Mouse (Mus musculus): ENCODE data around the gene Crkl. TPM values are rescaled to one million over a fixed set of nuclear protein-coding genes. Genes with fewer than 3 reads are reported as not detected.
A peak's percentile ranks its signal among the peaks of the same experiment; 100 is the strongest.

Crkl gene
- total and polyA plus RNA-seq, 2 experiments, result 9.6 to 28.8 TPM

GRCm38 (mm10) chr16:17509240-17509597 is 57.4 kb downstream of the Crkl start:
- no peak for TF ChIP-seq POLR2A (IDR thresholded peaks at IDR 0.05; ENCODE audit: extremely low read depth, insufficient read depth, low read length)
- TF ChIP-seq CTCF (IDR thresholded peaks at IDR 0.05; ENCODE audit: low read depth, low read length), result no peak
- peaks cover 4% of the 10 kb centered on the region; the same call in 1 of the 2 replicates for H3K79me2 ChIP-seq (ENCODE audit: control insufficient read depth, insufficient read depth, low read length)
- peak overlapping the region; percentile 94 for H3K4me3 ChIP-seq (ENCODE audit: insufficient read depth, low read depth, low read length)
- H3K27ac ChIP-seq (replicated peaks; ENCODE audit: insufficient read depth, low read depth, low read length), result peak overlapping the region; percentile 92
- H3K36me3 ChIP-seq (ENCODE audit: control insufficient read depth, insufficient read depth, low read length), result peaks cover 3% of the 10 kb centered on the region; the same call in 1 of the 2 replicates
- peak overlapping the region; percentile 86 for H3K9ac ChIP-seq (ENCODE audit: low read depth, low read length)
- peaks cover 7% of the 10 kb centered on the region for H3K4me1 ChIP-seq (ENCODE audit: control insufficient read depth, insufficient read depth, low read length)
- 4% methylated on average over 9 of the region's 9 CpGs for WGBS
- H3K27me3 ChIP-seq (ENCODE audit: control insufficient read depth, insufficient read depth, low read length), result no peaks in the 10 kb centered on the region
- no peak for DNase-seq (ENCODE audit: extremely low read depth, low read depth, low spot score)

- peaks cover 3% of the 10 kb centered on the region; the same call in 1 of the 2 replicates for H3K36me3 ChIP-seq (ENCODE audit: control insufficient read depth, insufficient read depth, low read length)
- DNase-seq (ENCODE audit: extremely low read depth, low read depth, low spot score), result no peak
- no peak overlapping the region for H3K9ac ChIP-seq (ENCODE audit: low read depth, low read length)
- no peak overlapping the region for H3K4me3 ChIP-seq (ENCODE audit: insufficient read depth, low read depth, low read length)
- no peaks in the 10 kb centered on the region for H3K27me3 ChIP-seq (ENCODE audit: control insufficient read depth, insufficient read depth, low read length)
- 100% methylated on average over 2 of the region's 2 CpGs for WGBS
- no peak overlapping the region for H3K27ac ChIP-seq (replicated peaks; ENCODE audit: insufficient read depth, low read depth, low read length)
- peaks cover 4% of the 10 kb centered on the region; the same call in 1 of the 2 replicates for H3K79me2 ChIP-seq (ENCODE audit: control insufficient read depth, insufficient read depth, low read length)
- TF ChIP-seq POLR2A (IDR thresholded peaks at IDR 0.05; ENCODE audit: extremely low read depth, insufficient read depth, low read length) (no peak), CTCF (IDR thresholded peaks at IDR 0.05; ENCODE audit: low read depth, low read length) (no peak)
- peaks cover 7% of the 10 kb centered on the region for H3K4me1 ChIP-seq (ENCODE audit: control insufficient read depth, insufficient read depth, low read length)
Measured at GRCm38 (mm10) chr16:17510143-17510542, 58.4 kb downstream of the Crkl start.

GRCm38 (mm10) chr16:17510686-17511085 is 58.9 kb downstream of the Crkl start:
- Histone ChIP-seq H3K79me2 (ENCODE audit: control insufficient read depth, insufficient read depth, low read length) (peaks cover 4% of the 10 kb centered on the region; the same call in 1 of the 2 replicates), H3K27ac (replicated peaks; ENCODE audit: insufficient read depth, low read depth, low read length) (no peak overlapping the region), H3K4me3 (ENCODE audit: insufficient read depth, low read depth, low read length) (no peak overlapping the region), H3K4me1 (ENCODE audit: control insufficient read depth, insufficient read depth, low read length) (peaks cover 7% of the 10 kb centered on the region), H3K36me3 (ENCODE audit: control insufficient read depth, insufficient read depth, low read length) (peaks cover 3% of the 10 kb centered on the region; the same call in 1 of the 2 replicates), H3K9ac (ENCODE audit: low read depth, low read length) (no peak overlapping the region), H3K27me3 (ENCODE audit: control insufficient read depth, insufficient read depth, low read length) (no peaks in the 10 kb centered on the region)
- 35% methylated on average over 2 of the region's 2 CpGs for WGBS
- no peak for DNase-seq (ENCODE audit: extremely low read depth, low read depth, low spot score)
- no peak for TF ChIP-seq POLR2A (IDR thresholded peaks at IDR 0.05; ENCODE audit: extremely low read depth, insufficient read depth, low read length)
- TF ChIP-seq CTCF (IDR thresholded peaks at IDR 0.05; ENCODE audit: low read depth, low read length), result no peak

DNA sequence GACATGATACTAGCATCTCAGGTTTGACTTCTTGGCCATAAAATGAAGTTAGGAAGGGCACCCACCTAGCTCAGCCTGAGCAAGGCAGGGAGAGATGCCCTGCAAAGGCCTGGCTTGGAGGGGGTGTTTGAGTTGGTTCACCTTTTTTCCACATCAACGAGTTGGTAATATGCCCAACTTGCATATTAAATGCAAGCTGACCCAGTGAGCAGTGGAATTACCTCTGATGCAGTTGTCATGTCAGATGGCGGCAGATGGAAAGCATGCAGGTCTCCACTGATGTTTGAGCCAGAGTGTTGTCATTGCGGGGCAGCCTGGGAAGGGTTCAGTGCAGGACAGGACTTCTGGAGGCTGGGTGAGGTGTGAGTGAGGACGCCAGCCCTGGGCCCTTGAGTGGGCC is 59.6 kb downstream of the Crkl start:
- peaks cover 7% of the 10 kb centered on the region for H3K4me1 ChIP-seq (ENCODE audit: control insufficient read depth, insufficient read depth, low read length)
- H3K9ac ChIP-seq (ENCODE audit: low read depth, low read length), result no peak overlapping the region
- H3K36me3 ChIP-seq (ENCODE audit: control insufficient read depth, insufficient read depth, low read length), result peaks cover 3% of the 10 kb centered on the region; the same call in 1 of the 2 replicates
- no peak overlapping the region for H3K27ac ChIP-seq (replicated peaks; ENCODE audit: insufficient read depth, low read depth, low read length)
- no peaks in the 10 kb centered on the region for H3K27me3 ChIP-seq (ENCODE audit: control insufficient read depth, insufficient read depth, low read length)
- WGBS, result 93% methylated on average over 4 of the region's 4 CpGs
- no peak overlapping the region for H3K4me3 ChIP-seq (ENCODE audit: insufficient read depth, low read depth, low read length)
- H3K79me2 ChIP-seq (ENCODE audit: control insufficient read depth, insufficient read depth, low read length), result peaks cover 4% of the 10 kb centered on the region; the same call in 1 of the 2 replicates
- TF ChIP-seq POLR2A (IDR thresholded peaks at IDR 0.05; ENCODE audit: extremely low read depth, insufficient read depth, low read length) (no peak), CTCF (IDR thresholded peaks at IDR 0.05; ENCODE audit: low read depth, low read length) (no peak)
- DNase-seq (ENCODE audit: extremely low read depth, low read depth, low spot score), result no peak

GRCm38 (mm10) chr16:17518910-17519309 is 67.1 kb downstream of the Crkl start:
- no peaks in the 10 kb centered on the region for H3K79me2 ChIP-seq (ENCODE audit: control insufficient read depth, insufficient read depth, low read length)
- H3K36me3 ChIP-seq (ENCODE audit: control insufficient read depth, insufficient read depth, low read length), result peaks cover 14% of the 10 kb centered on the region; the same call in 1 of the 2 replicates
- peak; percentile 59 for DNase-seq (ENCODE audit: extremely low read depth, low read depth, low spot score)
- no peak for TF ChIP-seq CTCF (IDR thresholded peaks at IDR 0.05; ENCODE audit: low read depth, low read length)
- no peak for TF ChIP-seq POLR2A (IDR thresholded peaks at IDR 0.05; ENCODE audit: extremely low read depth, insufficient read depth, low read length)
- H3K27ac ChIP-seq (replicated peaks; ENCODE audit: insufficient read depth, low read depth, low read length), result no peak overlapping the region
- no peak overlapping the region for H3K4me3 ChIP-seq (ENCODE audit: insufficient read depth, low read depth, low read length)
- no peaks in the 10 kb centered on the region for H3K27me3 ChIP-seq (ENCODE audit: control insufficient read depth, insufficient read depth, low read length)
- no peak overlapping the region for H3K9ac ChIP-seq (ENCODE audit: low read depth, low read length)
- no peaks in the 10 kb centered on the region; the same call in 1 of the 2 replicates for H3K4me1 ChIP-seq (ENCODE audit: control insufficient read depth, insufficient read depth, low read length)
- 16% methylated on average over 2 of the region's 2 CpGs for WGBS

- no peak for TF ChIP-seq POLR2A (IDR thresholded peaks at IDR 0.05; ENCODE audit: extremely low read depth, insufficient read depth, low read length)
- no peak for TF ChIP-seq CTCF (IDR thresholded peaks at IDR 0.05; ENCODE audit: low read depth, low read length)
- no peak for DNase-seq (ENCODE audit: extremely low read depth, low read depth, low spot score)
- Histone ChIP-seq H3K36me3 (ENCODE audit: control insufficient read depth, insufficient read depth, low read length) (peaks cover 17% of the 10 kb centered on the region; the same call in 1 of the 2 replicates), H3K4me3 (ENCODE audit: insufficient read depth, low read depth, low read length) (no peak overlapping the region), H3K27ac (replicated peaks; ENCODE audit: insufficient read depth, low read depth, low read length) (no peak overlapping the region), H3K79me2 (ENCODE audit: control insufficient read depth, insufficient read depth, low read length) (no peaks in the 10 kb centered on the region), H3K9ac (ENCODE audit: low read depth, low read length) (no peak overlapping the region), H3K4me1 (ENCODE audit: control insufficient read depth, insufficient read depth, low read length) (no peaks in the 10 kb centered on the region), H3K27me3 (ENCODE audit: control insufficient read depth, insufficient read depth, low read length) (no peaks in the 10 kb centered on the region)
- WGBS, result 96% methylated on average over 11 of the region's 11 CpGs
Measured at GRCm38 (mm10) chr16:17524156-17524555, 72.4 kb downstream of the Crkl start.
